Mouse (Mus musculus): ENCODE measurements around the gene Tpgs1. TPM values are rescaled to one million over a fixed set of nuclear protein-coding genes. Genes with fewer than 3 reads are reported as not detected.

The Tpgs1 gene
- polyA plus RNA-seq, 2 experiments from 2014 or later = 22.5 to 32.9 TPM

- no peak for ATAC-seq
These were observed 448 bp downstream of the Tpgs1 start for GRCm38 (mm10) chr10:79669576-79670057.

GRCm38 (mm10) chr10:79670071-79670888 is 1.1 kb downstream of the Tpgs1 start:
- ATAC-seq = no peak

- ATAC-seq = no peak
These were observed 2.4 kb downstream of the Tpgs1 start for GRCm38 (mm10) chr10:79671396-79672087.

- no peak for ATAC-seq
These were observed 2.9 kb downstream of the Tpgs1 start for GRCm38 (mm10) chr10:79672088-79672455.

- ATAC-seq = no peak
These were observed 3.9 kb downstream of the Tpgs1 start for GRCm38 (mm10) chr10:79673054-79673453.

GRCm38 (mm10) chr10:79675346-79676035 is 6.3 kb downstream of the Tpgs1 start:
- no peak for ATAC-seq

GRCm38 (mm10) chr10:79680606-79681495 is 11.7 kb downstream of the Tpgs1 start:
- peak; percentile 5 for ATAC-seq

- peak; percentile 85 for ATAC-seq
These were observed 12.5 kb downstream of the Tpgs1 start, which contains the start of gene Cdc34 for GRCm38 (mm10) chr10:79681591-79682245. TSS of gene Cdc34 (plus strand) at chr10:79682195.

GRCm38 (mm10) chr10:79682551-79682915 is 13.4 kb downstream of the Tpgs1 start:
- ATAC-seq = no peak

GRCm38 (mm10) chr10:79682916-79683582 is 13.9 kb downstream of the Tpgs1 start:
- no peak for ATAC-seq

- no peak for ATAC-seq
These were observed 14.8 kb downstream of the Tpgs1 start for GRCm38 (mm10) chr10:79683726-79684640.

- no peak for ATAC-seq
These were observed 15.8 kb downstream of the Tpgs1 start for GRCm38 (mm10) chr10:79684770-79685600.

GRCm38 (mm10) chr10:79686219-79686618 is 17.1 kb downstream of the Tpgs1 start:
- no peak for ATAC-seq

- no peak for ATAC-seq
These were observed 17.5 kb downstream of the Tpgs1 start for GRCm38 (mm10) chr10:79686691-79687090.

- no peak for ATAC-seq
These were observed 18.3 kb downstream of the Tpgs1 start for GRCm38 (mm10) chr10:79687513-79687912.

- ATAC-seq = no peak
These were observed 19.6 kb downstream of the Tpgs1 start, which contains the start of gene Gzmm for GRCm38 (mm10) chr10:79688720-79689119. TSS of gene Gzmm (plus strand) at chr10:79689020.

- no peak for ATAC-seq
These were observed 20.0 kb downstream of the Tpgs1 start for GRCm38 (mm10) chr10:79689178-79689577.

GRCm38 (mm10) chr10:79691986-79692548 is 22.9 kb downstream of the Tpgs1 start:
- no peak for ATAC-seq

Measured in activated CD4-positive, CD25-positive, alpha-beta regulatory T cell, adult 4 months (primary cell).